In genomic region chr10:61383715-61384047, GRCm38 (mm10) we compare ENCODE assay signal across 8 mouse cellular contexts. TPM values are rescaled to one million over a fixed set of nuclear protein-coding genes. Genes with fewer than 3 reads are reported as not detected.
DNase-seq lines count a peak whose midpoint lies in the region; ATAC-seq and TF ChIP-seq lines count a peak whose summit lies in the region.

No protein-coding gene starts in this region.

- TF ChIP-seq CTCF in layer of hippocampus, adult 2 months (conservative IDR thresholded peaks at IDR 0.05) = no peak
- TF ChIP-seq CTCF in intestine, postnatal 0 days (IDR thresholded peaks at IDR 0.05; ENCODE audit: low read depth) = no peak

- ATAC-seq in embryonic facial prominence, embryonic 14.5 days (ENCODE audit: low read depth) = peak; percentile 38
- no peak for ATAC-seq in intestine, postnatal 0 days
- ATAC-seq in neural tube, embryonic 12.5 days (ENCODE audit: low FRiP score, low read depth) = peak; percentile 8; the same call in 1 of the 2 replicates

- peak overlapping the region; percentile 91 for H3K4me2 ChIP-seq in embryonic facial prominence, embryonic 14.5 days (ENCODE audit: low read depth, low read length)
- H3K4me2 ChIP-seq in intestine, postnatal 0 days (replicated peaks; ENCODE audit: low read depth) = peak overlapping the region; percentile 95
- peak overlapping the region; percentile 75 for H3K4me2 ChIP-seq in neural tube, embryonic 12.5 days (replicated peaks)

- WGBS in embryonic facial prominence, embryonic 14.5 days = 2% methylated on average over 11 of the region's 11 CpGs
- 9% methylated on average over 11 of the region's 11 CpGs for WGBS in intestine, postnatal 0 days
- 1% methylated on average over 11 of the region's 11 CpGs for WGBS in neural tube, embryonic 12.5 days

- no peaks in the 10 kb centered on the region for H3K27me3 ChIP-seq in embryonic facial prominence, embryonic 14.5 days (replicated peaks; ENCODE audit: control insufficient read depth, insufficient read depth, low read length)
- peaks cover 6% of the 10 kb centered on the region; the same call in 1 of the 2 replicates for H3K27me3 ChIP-seq in intestine, postnatal 0 days (replicated peaks; ENCODE audit: control insufficient read depth, insufficient read depth, low read length)
- peaks cover 6% of the 10 kb centered on the region; the same call in 1 of the 2 replicates for H3K27me3 ChIP-seq in neural tube, embryonic 12.5 days (replicated peaks)

- no peaks in the 10 kb centered on the region for H3K9me3 ChIP-seq in embryonic facial prominence, embryonic 14.5 days (ENCODE audit: control insufficient read depth, low read length)
- H3K9me3 ChIP-seq in intestine, postnatal 0 days (ENCODE audit: control insufficient read depth) = no peaks in the 10 kb centered on the region
- no peaks in the 10 kb centered on the region for H3K9me3 ChIP-seq in neural tube, embryonic 12.5 days

- DNase-seq in layer of hippocampus, adult 2 months (ENCODE audit: low spot score in 2 of 2) = no peak
- DNase-seq in layer of hippocampus, postnatal 25 days (ENCODE audit: extremely low spot score in 1 of 2, low spot score in 1 of 2) = no peak
- no peak for DNase-seq in embryonic facial prominence, embryonic 14.5 days (ENCODE audit: low spot score)
- no peak for DNase-seq in ovary, postnatal 14 days (ENCODE audit: low spot score)
- DNase-seq in embryo, embryonic 11 days = no peak
- DNase-seq in ovary, postnatal 10 days (ENCODE audit: low spot score) = no peak

- peak overlapping the region; percentile 89 for H3K27ac ChIP-seq in layer of hippocampus, adult 2 months
- H3K27ac ChIP-seq in embryonic facial prominence, embryonic 14.5 days (replicated peaks; ENCODE audit: low read depth, low read length) = 0 out of 2 replicates have a peak overlapping the region, but pooled peaks have one; percentile 3
- peak overlapping the region; percentile 35; the same call in 1 of the 2 replicates for H3K27ac ChIP-seq in intestine, postnatal 0 days (ENCODE audit: low read depth, low read length)
- no peak overlapping the region for H3K27ac ChIP-seq in neural tube, embryonic 12.5 days

- peak overlapping the region; percentile 86 for H3K4me3 ChIP-seq in layer of hippocampus, adult 2 months
- peak overlapping the region; percentile 71 for H3K4me3 ChIP-seq in embryonic facial prominence, embryonic 14.5 days (ENCODE audit: low read depth, low read length)
- H3K4me3 ChIP-seq in intestine, postnatal 0 days (ENCODE audit: low read depth, low read length) = peak overlapping the region; percentile 63
- peak overlapping the region; percentile 49 for H3K4me3 ChIP-seq in neural tube, embryonic 12.5 days

- peak overlapping the region; percentile 79 for H3K9ac ChIP-seq in embryonic facial prominence, embryonic 14.5 days (ENCODE audit: low read depth, low read length)
- peak overlapping the region; percentile 69 for H3K9ac ChIP-seq in intestine, postnatal 0 days (ENCODE audit: low read depth, low read length)
- H3K9ac ChIP-seq in neural tube, embryonic 12.5 days = peak overlapping the region; percentile 74

- no peaks in the 10 kb centered on the region for H3K36me3 ChIP-seq in embryonic facial prominence, embryonic 14.5 days (ENCODE audit: control insufficient read depth, insufficient read depth, low read length)
- no peaks in the 10 kb centered on the region for H3K36me3 ChIP-seq in intestine, postnatal 0 days (ENCODE audit: control insufficient read depth, insufficient read depth)
- no peaks in the 10 kb centered on the region for H3K36me3 ChIP-seq in neural tube, embryonic 12.5 days

- H3K4me1 ChIP-seq in embryonic facial prominence, embryonic 14.5 days (ENCODE audit: control insufficient read depth, insufficient read depth, low read length) = peaks cover 31% of the 10 kb centered on the region
- H3K4me1 ChIP-seq in intestine, postnatal 0 days (replicated peaks; ENCODE audit: control insufficient read depth, insufficient read depth, low read length) = peaks cover 3% of the 10 kb centered on the region; the same call in 1 of the 2 replicates
- peaks cover 42% of the 10 kb centered on the region for H3K4me1 ChIP-seq in neural tube, embryonic 12.5 days

RNA-seq across cellular contexts. Expression of gene Pald1, which starts 0.4 kb away (rescaled TPM):
- 10 to 100 TPM; 15.2 to 16.3 TPM for total RNA-seq in layer of hippocampus, adult 2 months (2021)
- total RNA-seq in layer of hippocampus, postnatal 25 days (2021) = 10 to 100 TPM; 15.2 to 20.0 TPM
- 20.7 and 21.1 TPM in 2 replicates for polyA plus RNA-seq in embryonic facial prominence, embryonic 14.5 days (2014; fragmentation: Nextera tagmentation; extraction: Ambion mirVana)
- 4.1 and 4.4 TPM in 2 replicates for polyA plus RNA-seq in intestine, postnatal 0 days (2015; fragmentation: Nextera tagmentation; extraction: Ambion mirVana)
- 32.8 and 34.8 TPM in 2 replicates for polyA plus RNA-seq in neural tube, embryonic 12.5 days (2016; fragmentation: Nextera tagmentation; extraction: Ambion mirVana)

RNA-seq across cellular contexts. Expression of gene Nodal, which starts 34.1 kb away (rescaled TPM):
- under 1 TPM; 0.23 to 0.27 TPM for total RNA-seq in layer of hippocampus, adult 2 months (2021)
- total RNA-seq in layer of hippocampus, postnatal 25 days (2021) = under 1 TPM; 0.25 to 0.28 TPM
- polyA plus RNA-seq in embryonic facial prominence, embryonic 14.5 days (2014; fragmentation: Nextera tagmentation; extraction: Ambion mirVana) = 0.10 and 0.13 TPM in 2 replicates
- 0.10 TPM in 1 of 2 replicates, not detected in the other for polyA plus RNA-seq in intestine, postnatal 0 days (2015; fragmentation: Nextera tagmentation; extraction: Ambion mirVana)
- 0.13 TPM in 1 of 2 replicates, not detected in the other for polyA plus RNA-seq in neural tube, embryonic 12.5 days (2016; fragmentation: Nextera tagmentation; extraction: Ambion mirVana)
